Comparison of ENCODE assay signal across 9 mouse cellular contexts in genomic region chr4:138377526-138377925, GRCm38 (mm10). TPM values are rescaled to one million over a fixed set of nuclear protein-coding genes. Genes with fewer than 3 reads are reported as not detected.
A peak's percentile ranks its signal among the peaks of the same experiment; 100 is the strongest.
DNase-seq lines count a peak whose midpoint lies in the region.
"Had no signal": no experiment of that assay in that cellular context is flagged by ENCODE, and none has a peak within 500 bp of the region (broad histone marks: within the 10 kb centered on the region; RNA-seq: fewer than 3 reads in every experiment).

No protein-coding gene starts in this region.

- no peak overlapping the region for H3K4me3 ChIP-seq in limb, embryonic 10.5 days

- no peaks in the 10 kb centered on the region for H3K36me3 ChIP-seq in limb, embryonic 10.5 days

- H3K27me3 ChIP-seq in limb, embryonic 10.5 days (ENCODE audit: low read depth, poor library complexity, severe bottlenecking) = peaks cover 14% of the 10 kb centered on the region

- 56% methylated on average over 6 of the region's 6 CpGs for WGBS in limb, embryonic 10.5 days

- H3K27ac ChIP-seq in limb, embryonic 10.5 days = no peak overlapping the region

- H3K9me3 ChIP-seq in limb, embryonic 10.5 days (replicated peaks) = no peaks in the 10 kb centered on the region

- H3K4me1 ChIP-seq in limb, embryonic 10.5 days = no peaks in the 10 kb centered on the region

- peak; percentile 79 for DNase-seq in adrenal gland, postnatal 10 days
- DNase-seq in adrenal gland, adult 8-10 months = no peak
- peak; percentile 39 to 40 for DNase-seq in left cerebral cortex, adult 18-20 months (ENCODE audit: low spot score in 2 of 2)
- no peak for DNase-seq in left cerebral cortex, adult 11 months (ENCODE audit: low spot score)
- peak; percentile 56 for DNase-seq in embryo, embryonic 11 days
- peak; percentile 53 for DNase-seq in limb, embryonic 10.5 days (ENCODE audit: low spot score)
- no peak for DNase-seq in gastrocnemius, adult 18-20 months (ENCODE audit: low spot score)
- no peak for DNase-seq in cerebellum, postnatal 4 days (ENCODE audit: low spot score in 2 of 2)

RNA-seq across cellular contexts. Expression of gene Cda, which starts 9.7 kb away (rescaled TPM):
- 10 to 100 TPM; 12.3 to 13.4 TPM for total RNA-seq in adrenal gland, postnatal 10 days (2021)
- 10 to 100 TPM in 2 of 4 experiments, 1 to 10 TPM in 2; 7.2 to 20.4 (median 14.7) TPM for total RNA-seq in adrenal gland, adult 8-10 months (2022)
- total RNA-seq in left cerebral cortex, adult 18-20 months (2021) = 1 to 10 TPM; 5.0 to 6.1 TPM
- polyA plus RNA-seq in limb, embryonic 10.5 days (2016; fragmentation: Nextera tagmentation; extraction: Ambion mirVana) = 4.1 and 4.9 TPM in 2 replicates
- total RNA-seq in gastrocnemius, adult 18-20 months (2021) = 1 to 10 TPM in 1 of 2 experiments, under 1 TPM in 1; 0.57 to 1.1 TPM

RNA-seq across cellular contexts. Expression of gene Fam43b, which starts 18.8 kb away (rescaled TPM):
- 1 to 10 TPM; 1.8 to 2.0 TPM for total RNA-seq in adrenal gland, postnatal 10 days (2021)
- 1 to 10 TPM; 2.9 to 6.1 (median 3.9) TPM for total RNA-seq in adrenal gland, adult 8-10 months (2022)
- total RNA-seq in left cerebral cortex, adult 18-20 months (2021) = 10 to 100 TPM; 48.0 TPM
- polyA plus RNA-seq in limb, embryonic 10.5 days (2016; fragmentation: Nextera tagmentation; extraction: Ambion mirVana) = not detected in 2 replicates
- total RNA-seq in gastrocnemius, adult 18-20 months (2021) = not detected
- total RNA-seq: heart, adult 18-20 months had no signal

RNA-seq across cellular contexts. Expression of gene Pink1, which starts 51.4 kb away (rescaled TPM):
- 100 to 1,000 TPM; 171 to 188 TPM for total RNA-seq in adrenal gland, postnatal 10 days (2021)
- 100 to 1,000 TPM; 172 to 218 (median 206) TPM for total RNA-seq in adrenal gland, adult 8-10 months (2022)
- total RNA-seq in left cerebral cortex, adult 18-20 months (2021) = 100 to 1,000 TPM; 347 to 376 TPM
- 23.9 and 32.8 TPM in 2 replicates for polyA plus RNA-seq in limb, embryonic 10.5 days (2016; fragmentation: Nextera tagmentation; extraction: Ambion mirVana)
- total RNA-seq in gastrocnemius, adult 18-20 months (2021) = 100 to 1,000 TPM; 737 to 833 TPM

RNA-seq across cellular contexts. Expression of gene Mul1, which starts 56.9 kb away (rescaled TPM):
- total RNA-seq in adrenal gland, postnatal 10 days (2021) = 10 to 100 TPM; 54.7 to 56.9 TPM
- 10 to 100 TPM; 54.2 to 59.0 (median 56.8) TPM for total RNA-seq in adrenal gland, adult 8-10 months (2022)
- total RNA-seq in left cerebral cortex, adult 18-20 months (2021) = 10 to 100 TPM; 70.8 to 72.3 TPM
- 20.7 and 21.9 TPM in 2 replicates for polyA plus RNA-seq in limb, embryonic 10.5 days (2016; fragmentation: Nextera tagmentation; extraction: Ambion mirVana)
- 10 to 100 TPM; 41.7 to 43.9 TPM for total RNA-seq in gastrocnemius, adult 18-20 months (2021)

Comparison
In these comparisons a context has a peak if more than half of its experiments do, and no peak if none do; other contexts are left out.
1. DNase-seq: peak in adrenal gland, postnatal 10 days (single experiment), left cerebral cortex, adult 18-20 months (2 of 2), embryo, embryonic 11 days (single experiment) and limb, embryonic 10.5 days (single experiment); none in adrenal gland, adult 8-10 months (single experiment), left cerebral cortex, adult 11 months (single experiment), gastrocnemius, adult 18-20 months (single experiment) and cerebellum, postnatal 4 days (0 of 2).
2. RNA of gene Fam43b, which starts 18.8 kb away (total RNA-seq): 48.0 TPM in left cerebral cortex, adult 18-20 months; 2.9 to 6.1 TPM in adrenal gland, adult 8-10 months, 1.8 to 2.0 TPM in adrenal gland, postnatal 10 days and not detected in gastrocnemius, adult 18-20 months; every median in the first group is over 4 times any median in the second.